Mouse (Mus musculus) liver, adult 2 months (tissue): ENCODE results near the gene H2-Eb2. TPM values are rescaled to one million over a fixed set of nuclear protein-coding genes. Genes with fewer than 3 reads are reported as not detected.

Experiments used
- DNase-seq: peaks from one replicate; pipeline ENCODE4 v3.0.0-alpha.2; 2011; ENCODE audit warnings: low read depth, low spot score; ENCODE audit errors: extremely low read depth
- H3K27ac ChIP-seq: fragments of 200-500 bp; replicated peaks from 2 replicates; pipeline ENCODE4 v1.5.1; 2012; ENCODE audit warnings: low read depth, mild to moderate bottlenecking, control low read depth, inconsistent platforms, low read length; ENCODE audit not compliant: insufficient read depth
- H3K27me3 ChIP-seq: fragments of 200-500 bp; 2 replicates; pipeline ENCODE4 v1.6.1; 2012; ENCODE audit warnings: mild to moderate bottlenecking, moderate library complexity, low read length, inconsistent platforms; ENCODE audit not compliant: control insufficient read depth, insufficient read depth
- H3K36me3 ChIP-seq: fragments of 200-500 bp; 2 replicates; pipeline ENCODE4 v1.6.1; 2012; ENCODE audit warnings: low read length, inconsistent platforms; ENCODE audit not compliant: control insufficient read depth, insufficient read depth
- H3K4me1 ChIP-seq: fragments of 200-500 bp; 2 replicates; pipeline ENCODE4 v1.6.1; 2011; ENCODE audit warnings: low read length; ENCODE audit not compliant: control insufficient read depth, insufficient read depth
- H3K4me3 ChIP-seq: fragments of 200-500 bp; 2 replicates; pipeline ENCODE4 v1.5.1; 2011; ENCODE audit warnings: low read depth, mild to moderate bottlenecking, control low read depth, low read length, moderate library complexity; ENCODE audit not compliant: insufficient read depth
- H3K79me2 ChIP-seq: fragments of 200-500 bp; 2 replicates; pipeline ENCODE4 v1.6.1; 2012; ENCODE audit warnings: inconsistent platforms, mild to moderate bottlenecking, low read length, moderate library complexity; ENCODE audit not compliant: control insufficient read depth, insufficient read depth
- H3K9ac ChIP-seq: fragments of 200-500 bp; 2 replicates; pipeline ENCODE4 v1.6.1; 2012; ENCODE audit warnings: low read depth, mild to moderate bottlenecking, control low read depth, inconsistent platforms, low read length
- CTCF ChIP-seq: fragments of 200-500 bp; IDR thresholded peaks from 2 replicates; pipeline ENCODE4 v1.5.1; 2011; ENCODE audit warnings: low read depth, low read length, control low read depth
- POLR2A ChIP-seq: fragments of 200-500 bp; IDR thresholded peaks from 2 replicates; pipeline ENCODE4 v1.6.1; 2011; ENCODE audit warnings: low read length, control low read depth; ENCODE audit not compliant: insufficient read depth; ENCODE audit errors: extremely low read depth
- WGBS: fragments of 180-500 bp; shearing (Covaris S2); methylation state at CpG from one replicate; pipeline ENCODE4 v1.1.7; 2018; 5-methylcytosine and 5-hydroxymethylcytosine counted together
- polyA plus RNA-seq: library from polyadenylated mRNA; depleted of rRNA; stranded (reverse); fragments of >200 nt; gene quantifications from 2 replicates; pipeline ENCODE4 v1.2.3, GENCODE M21; 2012
- total RNA-seq: library from RNA; depleted of rRNA; stranded (reverse); fragments of >200 nt; gene quantifications from 2 replicates; pipeline ENCODE4 v1.2.3, GENCODE M21; 2014

The H2-Eb2 gene
- total and polyA plus RNA-seq, 2 experiments: 0.09 to 0.16 TPM

- no peak overlapping the region for H3K4me3 ChIP-seq
- 69% methylated on average over 2 of the region's 2 CpGs for WGBS
Observed at GRCm38 (mm10) chr17:34329807-34330206, 4.3 kb downstream of the H2-Eb2 start.

GRCm38 (mm10) chr17:34331200-34331599 lies 5.7 kb downstream of the H2-Eb2 start:
- 97% methylated on average over 1 of the region's 1 CpGs for WGBS
- Histone ChIP-seq H3K36me3 (no peaks in the 10 kb centered on the region), H3K27ac (no peak overlapping the region), H3K9ac (no peak overlapping the region), H3K79me2 (no peaks in the 10 kb centered on the region), H3K27me3 (no peaks in the 10 kb centered on the region; the same call in 1 of the 2 replicates), H3K4me3 (no peak overlapping the region), H3K4me1 (no peaks in the 10 kb centered on the region)
- DNase-seq: no peak
- no peak for TF ChIP-seq CTCF
- no peak for TF ChIP-seq POLR2A

More at GRCm38 (mm10) chr17:34329807-34330206, 4.3 kb downstream of the H2-Eb2 start:
- Histone ChIP-seq H3K4me1 (no peaks in the 10 kb centered on the region), H3K27ac (no peak overlapping the region), H3K36me3 (no peaks in the 10 kb centered on the region), H3K27me3 (no peaks in the 10 kb centered on the region; the same call in 1 of the 2 replicates), H3K9ac (no peak overlapping the region), H3K79me2 (no peaks in the 10 kb centered on the region)
- TF ChIP-seq POLR2A: no peak
- TF ChIP-seq CTCF: no peak
- no peak for DNase-seq

GRCm38 (mm10) chr17:34340619-34341402 lies 15.3 kb downstream of the H2-Eb2 start:
- H3K9ac ChIP-seq: no peak overlapping the region
- TF ChIP-seq CTCF (no peak), POLR2A (no peak)
- no peak overlapping the region for H3K4me3 ChIP-seq
- no peak overlapping the region for H3K27ac ChIP-seq
- WGBS: 63% methylated on average over 3 of the region's 3 CpGs
- H3K79me2 ChIP-seq: no peaks in the 10 kb centered on the region
- no peaks in the 10 kb centered on the region for H3K4me1 ChIP-seq
- no peaks in the 10 kb centered on the region for H3K36me3 ChIP-seq
- DNase-seq: peak; percentile 15
- H3K27me3 ChIP-seq: no peaks in the 10 kb centered on the region

GRCm38 (mm10) chr17:34344882-34345281 lies 19.4 kb downstream of the H2-Eb2 start:
- no peak for DNase-seq
- H3K27ac ChIP-seq: no peak overlapping the region
- H3K4me1 ChIP-seq: no peaks in the 10 kb centered on the region
- no peaks in the 10 kb centered on the region for H3K36me3 ChIP-seq
- no peaks in the 10 kb centered on the region for H3K27me3 ChIP-seq
- no peaks in the 10 kb centered on the region for H3K79me2 ChIP-seq
- WGBS: 83% methylated on average over 4 of the region's 4 CpGs
- no peak overlapping the region for H3K4me3 ChIP-seq
- H3K9ac ChIP-seq: no peak overlapping the region
- TF ChIP-seq CTCF (no peak), POLR2A (no peak)

GRCm38 (mm10) chr17:34345486-34345885 lies 20.0 kb downstream of the H2-Eb2 start:
- Histone ChIP-seq H3K4me1 (no peaks in the 10 kb centered on the region), H3K4me3 (no peak overlapping the region), H3K27ac (no peak overlapping the region), H3K27me3 (no peaks in the 10 kb centered on the region), H3K9ac (no peak overlapping the region), H3K36me3 (no peaks in the 10 kb centered on the region), H3K79me2 (no peaks in the 10 kb centered on the region)
- DNase-seq: no peak
- TF ChIP-seq CTCF: no peak
- TF ChIP-seq POLR2A: no peak
- 78% methylated on average over 7 of the region's 7 CpGs for WGBS

- Histone ChIP-seq H3K9ac (no peak overlapping the region), H3K4me3 (no peak overlapping the region), H3K4me1 (no peaks in the 10 kb centered on the region), H3K36me3 (no peaks in the 10 kb centered on the region), H3K79me2 (no peaks in the 10 kb centered on the region), H3K27ac (no peak overlapping the region), H3K27me3 (no peaks in the 10 kb centered on the region)
- TF ChIP-seq CTCF (no peak), POLR2A (no peak)
- no peak for DNase-seq
- 58% methylated on average over 3 of the region's 3 CpGs for WGBS
Observed at GRCm38 (mm10) chr17:34346041-34346440, 20.6 kb downstream of the H2-Eb2 start.
